Mouse (Mus musculus) CH12.LX (cell line): Measurements from ENCODE around the gene Gng5. TPM values are rescaled to one million over a fixed set of nuclear protein-coding genes. Genes with fewer than 3 reads are reported as not detected.

Experiments used
- DNase-seq: peaks from one replicate; pipeline ENCODE4 v3.0.0-alpha.2; 2013; ENCODE audit errors: extremely low read depth
- H3K27ac ChIP-seq: 2 replicates; pipeline ENCODE4 v1.5.1; 2012; ENCODE audit warnings: low read depth, mild to moderate bottlenecking, control low read depth, moderate library complexity; ENCODE audit not compliant: insufficient read depth
- H3K27me3 ChIP-seq: replicated peaks from 2 replicates; pipeline ENCODE3; 2012; ENCODE audit warnings: inconsistent platforms
- H3K36me3 ChIP-seq, 2 experiments: replicated peaks in 1 of 2; 2 replicates each; pipeline versions ENCODE3 to v1.6.1; 2012; ENCODE audit warnings: inconsistent platforms in 1 of 2, low read length in 1 of 2, mild to moderate bottlenecking in 1 of 2, mixed read lengths in 1 of 2, moderate library complexity in 1 of 2; ENCODE audit not compliant: control insufficient read depth in 1 of 2, insufficient read depth in 1 of 2
- H3K4me1 ChIP-seq, 2 experiments: 2 replicates each; pipeline ENCODE4 v1.6.1; 2012; ENCODE audit warnings: inconsistent platforms in 1 of 2, moderate library complexity in 1 of 2; ENCODE audit not compliant: insufficient read depth in 2 of 2, control insufficient read depth in 1 of 2
- H3K4me2 ChIP-seq: 2 replicates; pipeline ENCODE4 v1.6.1; 2012; ENCODE audit warnings: low read depth, mild to moderate bottlenecking, control low read depth; ENCODE audit not compliant: poor library complexity, insufficient read depth, severe bottlenecking
- H3K4me3 ChIP-seq, 3 experiments: fragments of 150-350 bp in 1 of 3; sonication (generic) in 1 of 3; replicated peaks in 1 of 3; 2 replicates each; pipeline versions ENCODE3 to v1.5.1; 2011 to 2012; ENCODE audit warnings: low read depth in 2 of 3, low read length in 2 of 3, mild to moderate bottlenecking in 2 of 3, moderate library complexity in 2 of 3, control low read depth in 1 of 3, improper control_type of control experiment in 1 of 3, inconsistent platforms in 1 of 3, mixed read lengths in 1 of 3; ENCODE audit not compliant: poor library complexity in 1 of 3
- H3K79me2 ChIP-seq: replicated peaks from 2 replicates; pipeline ENCODE4 v1.6.1; 2012; ENCODE audit warnings: mild to moderate bottlenecking, moderate library complexity; ENCODE audit not compliant: control insufficient read depth, poor library complexity, insufficient read depth, severe bottlenecking; ENCODE audit errors: extremely low read depth
- H3K9ac ChIP-seq: 2 replicates; pipeline ENCODE4 v1.6.1; 2012; ENCODE audit warnings: low read depth, mild to moderate bottlenecking, control low read depth, moderate library complexity; ENCODE audit not compliant: insufficient read depth
- H3K9me3 ChIP-seq: replicated peaks from 2 replicates; pipeline ENCODE3; 2012; ENCODE audit warnings: low read length, inconsistent platforms, mixed read lengths
- CTCF ChIP-seq, 2 experiments: IDR thresholded peaks in 1 of 2; conservative IDR thresholded peaks in 1 of 2; 2 replicates each; pipeline ENCODE4 v1.5.1; 2011 to 2012; ENCODE audit warnings: low read depth in 2 of 2, low read length in 2 of 2, improper control_type of control experiment in 1 of 2, inconsistent platforms in 1 of 2, mild to moderate bottlenecking in 1 of 2, moderate library complexity in 1 of 2
- E2F4 ChIP-seq: IDR thresholded peaks from 2 replicates; pipeline ENCODE4 v1.6.1; 2011; ENCODE audit warnings: low read depth, low read length, improper control_type of control experiment; ENCODE audit not compliant: insufficient replicate concordance
- ELF1 ChIP-seq: IDR thresholded peaks from 2 replicates; pipeline ENCODE4 v1.6.1; 2014; ENCODE audit warnings: low read depth, mild to moderate bottlenecking, inconsistent platforms, low read length, improper control_type of control experiment
- HCFC1 ChIP-seq: IDR thresholded peaks from 2 replicates; pipeline ENCODE4 v1.6.1; 2012; ENCODE audit warnings: low read depth, mild to moderate bottlenecking, inconsistent platforms, low read length, improper control_type of control experiment
- JUN ChIP-seq: IDR thresholded peaks from 2 replicates; pipeline ENCODE4 v1.6.1; 2011; ENCODE audit warnings: low read depth, mild to moderate bottlenecking, low read length, improper control_type of control experiment, moderate library complexity; ENCODE audit not compliant: insufficient read depth
- KAT2A ChIP-seq: IDR thresholded peaks from 2 replicates; pipeline ENCODE4 v1.6.1; 2012; ENCODE audit warnings: low read length, improper control_type of control experiment, inconsistent platforms; ENCODE audit not compliant: insufficient replicate concordance
- MAX ChIP-seq: IDR thresholded peaks from 2 replicates; pipeline ENCODE4 v1.6.1; 2011; ENCODE audit warnings: low read length, improper control_type of control experiment
- MXI1 ChIP-seq: IDR thresholded peaks from 2 replicates; pipeline ENCODE4 v1.6.1; 2011; ENCODE audit warnings: mild to moderate bottlenecking, low read depth, low read length, improper control_type of control experiment
- NRF1 ChIP-seq: IDR thresholded peaks from 2 replicates; pipeline ENCODE4 v1.6.1; 2014; ENCODE audit warnings: low read depth, mild to moderate bottlenecking, inconsistent platforms, low read length, improper control_type of control experiment, moderate library complexity
- PAX5 ChIP-seq: IDR thresholded peaks from 2 replicates; pipeline ENCODE4 v1.6.1; 2012; ENCODE audit warnings: low read length, inconsistent platforms, mixed read lengths
- POLR2A ChIP-seq: IDR thresholded peaks from 2 replicates; pipeline ENCODE4 v1.6.1; 2011; ENCODE audit warnings: low read depth, mild to moderate bottlenecking, improper control_type of control experiment, low read length
- RAD21 ChIP-seq: IDR thresholded peaks from 2 replicates; pipeline ENCODE4 v1.6.1; 2011; ENCODE audit warnings: low read depth, mild to moderate bottlenecking, low read length, improper control_type of control experiment, moderate library complexity
- SMC3 ChIP-seq: IDR thresholded peaks from 2 replicates; pipeline ENCODE4 v1.6.1; 2011; ENCODE audit warnings: low read depth, low read length, improper control_type of control experiment
- USF1 ChIP-seq: IDR thresholded peaks from 2 replicates; pipeline ENCODE4 v1.6.1; 2014; ENCODE audit warnings: low read depth, mild to moderate bottlenecking, inconsistent platforms, low read length, improper control_type of control experiment
- USF2 ChIP-seq: conservative IDR thresholded peaks from 2 replicates; pipeline ENCODE4 v1.6.1; 2011; ENCODE audit warnings: low read depth, low read length, improper control_type of control experiment
- ZC3H11A ChIP-seq: IDR thresholded peaks from 2 replicates; pipeline ENCODE4 v1.6.1; 2012; ENCODE audit warnings: low read depth, mild to moderate bottlenecking, inconsistent platforms, low read length, improper control_type of control experiment
- ZMIZ1 ChIP-seq: IDR thresholded peaks from 2 replicates; pipeline ENCODE4 v1.6.1; 2012; ENCODE audit warnings: low read depth, mild to moderate bottlenecking, inconsistent platforms, low read length, improper control_type of control experiment
- dilution Hi-C: fragments of 300-500 bp; cut with MboI; formaldehyde crosslinking; loops from 2 replicates; pipeline ENCODE4 v1.14.3; 2020; ENCODE audit warnings: low sequenced_read_pairs; ENCODE audit not compliant: extremely low pct_unique_long_range_greater_than_20kb, extremely low pct_ligation_motif_present
- in situ Hi-C: fragments of 300-500 bp; cut with MboI; formaldehyde crosslinking; loops from 3 replicates; pipeline ENCODE4 v1.14.3; 2019; ENCODE audit warnings: low sequenced_read_pairs, low pct_ligation_motif_present, low pct_unique_long_range_greater_than_20kb, mixed read lengths
- polyA plus RNA-seq: library from polyadenylated mRNA; unstranded; fragments of >175 nt; gene quantifications from 2 replicates; pipeline ENCODE4 v1.2.1, GENCODE M21; 2012; ENCODE audit warnings: low read depth; ENCODE audit not compliant: insufficient read length
- total RNA-seq, 2 experiments: library from RNA; depleted of rRNA; stranded (reverse); fragments of 300-350 nt in 1 of 2; fragments of >200 nt in 1 of 2; gene quantifications; 2 replicates each; pipeline ENCODE4 v1.2.3; 2012 to 2014

The Gng5 gene
- total and polyA plus RNA-seq, 3 experiments = 398 to 677 (median 603) TPM

DNA sequence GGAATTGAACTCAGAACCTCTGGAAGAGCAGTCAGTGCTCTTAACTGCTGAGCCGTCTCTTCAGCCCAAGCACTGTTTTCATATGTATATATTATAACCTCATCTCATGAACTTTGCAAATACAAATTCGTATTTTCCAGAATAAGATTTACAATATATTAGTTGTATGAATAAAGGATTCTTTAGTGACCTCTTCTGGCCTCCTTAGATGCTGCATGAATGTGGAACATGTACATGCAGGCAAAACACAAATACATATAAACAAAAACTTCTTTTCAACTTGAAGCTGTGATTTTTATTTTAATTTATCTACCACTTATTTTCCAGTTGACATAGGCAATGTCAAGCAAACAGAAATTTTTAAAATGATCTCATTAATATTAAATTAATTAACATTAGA, 17.6 kb upstream of the Gng5 start:
- Histone ChIP-seq H3K9ac (no peak overlapping the region), H3K79me2 (no peaks in the 10 kb centered on the region), H3K4me3 (no peak overlapping the region), H3K4me2 (no peak overlapping the region), H3K27me3 (no peaks in the 10 kb centered on the region), H3K36me3 (peaks cover 0 to 2% of the 10 kb centered on the region in 2 experiments), H3K4me1 (no peaks in the 10 kb centered on the region), H3K27ac (no peak overlapping the region), H3K9me3 (peaks cover 3% of the 10 kb centered on the region)
- TF ChIP-seq CTCF (conservative IDR thresholded peaks at IDR 0.05 in 1 of 2, IDR thresholded peaks at IDR 0.05 in 1 of 2; ENCODE audit: low read depth in 2 of 2, low read length in 2 of 2) (peak in 1 of 2 experiments; percentile 65; a peak in 2 of 4 replicates), MXI1 (no peak), SMC3 (peak; percentile 54), RAD21 (peak; percentile 50), HCFC1 (no peak)
- dilution Hi-C loops = no loop called here
- no peak for DNase-seq
- in situ Hi-C loops = no loop called here

- in situ Hi-C loops = no loop called here
- peak; percentile 37 for DNase-seq
- Histone ChIP-seq H3K79me2 (0 out of 2 replicates have a peak, but pooled peaks cover 1% of the 10 kb centered on the region), H3K27ac (no peak overlapping the region), H3K9ac (no peak overlapping the region), H3K4me1 (no peaks in the 10 kb centered on the region), H3K4me3 (no peak overlapping the region), H3K4me2 (no peak overlapping the region), H3K36me3 (peaks cover 0 to 2% of the 10 kb centered on the region in 2 experiments), H3K9me3 (peaks cover 3% of the 10 kb centered on the region), H3K27me3 (no peaks in the 10 kb centered on the region)
- dilution Hi-C loops = no loop called here
- TF ChIP-seq CTCF (conservative IDR thresholded peaks at IDR 0.05 in 1 of 2, IDR thresholded peaks at IDR 0.05 in 1 of 2; ENCODE audit: low read depth in 2 of 2, low read length in 2 of 2) (peak in 1 of 2 experiments; percentile 61; a peak in 2 of 4 replicates), KAT2A (no peak), JUN (no peak), RAD21 (peak; percentile 60), USF2 (no peak), SMC3 (peak; percentile 54)
Measured at GRCm38 (mm10) chr3:146486464-146486863, 13.1 kb upstream of the Gng5 start.

GRCm38 (mm10) chr3:146494941-146495340, 4.7 kb upstream of the Gng5 start:
- 0 out of 2 replicates have a peak, but pooled peaks cover 1% of the 10 kb centered on the region for H3K79me2 ChIP-seq
- no peak overlapping the region for H3K4me2 ChIP-seq
- H3K27me3 ChIP-seq = no peaks in the 10 kb centered on the region
- no peak for DNase-seq
- H3K4me1 ChIP-seq = peaks cover 3 to 16% of the 10 kb centered on the region in 2 experiments; a peak in 3 of 4 replicates
- in situ Hi-C loops (loop anchor here (10.0 kb wide), 1 partner anchor 150 kb away; no protein-coding TSS in a partner anchor), dilution Hi-C loops (no loop called here)
- H3K9me3 ChIP-seq = no peaks in the 10 kb centered on the region
- H3K27ac ChIP-seq = no peak overlapping the region
- H3K9ac ChIP-seq = no peak overlapping the region
- H3K36me3 ChIP-seq = no peaks in the 10 kb centered on the region
- H3K4me3 ChIP-seq = no peak overlapping the region
- TF ChIP-seq E2F4 (no peak), POLR2A (no peak), ELF1 (no peak), HCFC1 (no peak), NRF1 (0 out of 2 replicates have a peak, but pooled peaks have one; percentile 10), ZMIZ1 (no peak), MAX (0 out of 2 replicates have a peak, but pooled peaks have one; percentile 27), PAX5 (no peak), USF1 (no peak), MXI1 (no peak), ZC3H11A (no peak)
